Mouse (Mus musculus) adrenal gland, postnatal 36 days (tissue): ENCODE results near the gene Ddias. TPM values are rescaled to one million over a fixed set of nuclear protein-coding genes. Genes with fewer than 3 reads are reported as not detected.
"Not testable (repeated sequence)": the region's sequence is repeated elsewhere in the genome, so short reads cannot be mapped to it uniquely, and the experiment has no call there.

Experiments used
- DNase-seq, 2 experiments: peaks; one replicate each; pipeline ENCODE4 v3.0.0; 2021; ENCODE audit warnings: mixed read lengths in 1 of 2
- long read RNA-seq, 2 experiments: library from polyadenylated mRNA; stranded (forward); transcript quantifications; one replicate each; pipeline ENCODE4 v2.0.0; 2021; ENCODE audit warnings: borderline sequencing depth in 2 of 2
- total RNA-seq, 2 experiments: library from RNA; stranded (reverse); gene quantifications; 2 replicates each; pipeline ENCODE4 v1.2.3; 2021

Ddias gene
- total RNA-seq: 1 to 10 TPM in 1 of 2 experiments, under 1 TPM in 1; 0.76 to 1.2 TPM
- long read RNA-seq, experiment 1, partial matches to known transcripts: 1 of 1 reads
- long read RNA-seq, experiment 1, other reads (novel, unspliced or antisense): 0 of 1 reads
- long read RNA-seq, experiment 2, partial matches to known transcripts: 0 of 1 reads
- long read RNA-seq, experiment 2, other reads (novel, unspliced or antisense): 0 of 1 reads

DNA sequence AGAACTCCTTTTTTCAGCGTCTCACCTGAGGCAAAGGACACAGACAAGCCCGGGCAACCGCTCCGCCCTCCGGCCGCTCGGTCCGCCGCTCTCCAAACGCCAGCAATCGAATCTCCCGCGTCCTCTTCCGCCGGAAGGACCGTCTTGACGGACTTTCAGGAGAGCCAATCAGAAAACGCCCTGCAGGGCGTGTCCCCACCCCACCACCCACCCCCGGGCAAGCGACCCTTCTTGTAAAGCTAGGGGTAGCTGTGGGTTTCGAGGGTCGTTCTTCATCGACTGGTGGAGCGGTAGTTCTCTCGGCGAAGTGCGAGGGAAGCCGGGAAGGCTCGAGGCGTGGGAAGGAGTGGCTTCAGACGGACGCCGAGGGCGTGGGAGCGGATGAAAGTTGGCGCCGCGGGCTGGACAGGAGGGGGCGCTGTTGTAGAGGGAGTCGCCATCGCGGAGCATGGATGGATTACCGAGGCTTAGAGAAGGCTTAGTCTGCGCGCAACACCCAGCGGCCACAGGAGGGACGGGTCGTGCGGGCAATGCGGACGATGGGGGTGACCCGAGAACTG lies at the start of gene Ddias, which contains the start of gene Prcp:
Ddias (minus strand) TSS at position 132 of the 560 bp plus-strand sequence.
Prcp (plus strand) TSS at position 355 of the 560 bp plus-strand sequence.
- DNase-seq: peak; percentile 93 to 95

DNA sequence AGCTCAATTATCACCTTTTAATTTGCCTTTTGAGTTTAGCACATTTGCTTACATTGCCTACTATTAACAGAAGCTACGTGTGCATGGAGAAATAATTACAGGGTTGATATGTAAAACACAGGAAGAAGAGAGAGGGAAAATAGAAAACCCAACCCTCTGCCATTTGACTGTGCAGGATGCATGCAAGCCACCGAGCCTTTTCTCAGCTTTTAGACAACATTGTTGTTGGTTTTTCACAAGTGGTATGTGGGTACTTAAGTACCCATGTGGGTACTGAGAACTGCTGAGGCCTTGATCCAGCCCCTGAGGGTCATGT lies 46.8 kb upstream of the Ddias start:
- DNase-seq: no peak

DNA sequence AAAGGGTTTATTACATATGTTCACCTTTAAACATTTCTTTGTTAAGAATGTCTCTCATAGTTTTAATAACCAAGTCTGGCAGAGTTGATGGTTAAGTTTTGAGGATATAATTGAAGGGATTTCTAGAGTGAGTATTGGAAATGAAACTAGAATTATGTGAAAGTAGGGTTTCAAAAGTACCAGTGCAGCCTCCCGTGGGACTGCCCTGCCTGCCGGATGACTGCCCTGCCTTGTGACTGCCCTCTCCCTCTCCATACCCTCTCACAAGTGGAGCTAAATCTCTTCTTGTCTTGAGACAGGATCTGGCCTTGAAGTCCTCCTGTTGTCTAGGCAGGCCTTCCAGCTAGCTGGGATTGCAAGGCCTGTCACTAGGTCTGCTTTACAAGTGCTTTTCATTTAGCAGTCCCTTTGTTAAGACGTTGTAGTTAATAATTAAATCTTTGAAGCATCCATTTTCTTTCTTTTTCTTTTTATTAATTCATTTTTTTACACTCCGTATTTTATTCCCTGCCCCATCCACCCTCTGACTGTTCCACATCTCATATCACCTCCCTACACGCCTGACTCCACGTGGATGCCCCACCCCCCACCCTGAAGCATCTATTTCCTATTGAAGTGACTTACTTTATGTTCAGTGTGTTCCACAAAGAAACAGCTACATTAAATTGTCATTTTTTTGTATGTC lies 46.3 kb upstream of the Ddias start:
- DNase-seq: no peak

DNA sequence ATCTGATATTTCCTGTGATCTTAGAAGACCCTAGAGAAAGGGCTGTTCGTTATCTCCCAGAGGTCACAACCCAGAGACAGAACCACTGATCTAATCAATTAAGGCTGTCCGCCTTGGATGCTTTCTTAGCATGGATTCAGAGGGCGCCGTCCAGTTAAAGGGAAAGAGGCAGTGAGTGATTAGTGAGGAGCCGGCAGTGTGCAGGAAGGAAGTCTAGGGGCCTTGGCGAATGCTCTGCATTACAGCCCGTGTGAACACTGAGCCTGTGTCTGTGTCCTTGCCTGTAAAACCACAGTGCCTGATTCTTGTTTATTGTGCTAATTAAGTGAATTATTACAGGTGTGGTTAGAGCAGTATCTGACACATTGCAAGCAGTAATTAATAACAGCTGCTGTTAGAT lies 30.2 kb upstream of the Ddias start:
- not testable (repeated sequence) for DNase-seq

DNA sequence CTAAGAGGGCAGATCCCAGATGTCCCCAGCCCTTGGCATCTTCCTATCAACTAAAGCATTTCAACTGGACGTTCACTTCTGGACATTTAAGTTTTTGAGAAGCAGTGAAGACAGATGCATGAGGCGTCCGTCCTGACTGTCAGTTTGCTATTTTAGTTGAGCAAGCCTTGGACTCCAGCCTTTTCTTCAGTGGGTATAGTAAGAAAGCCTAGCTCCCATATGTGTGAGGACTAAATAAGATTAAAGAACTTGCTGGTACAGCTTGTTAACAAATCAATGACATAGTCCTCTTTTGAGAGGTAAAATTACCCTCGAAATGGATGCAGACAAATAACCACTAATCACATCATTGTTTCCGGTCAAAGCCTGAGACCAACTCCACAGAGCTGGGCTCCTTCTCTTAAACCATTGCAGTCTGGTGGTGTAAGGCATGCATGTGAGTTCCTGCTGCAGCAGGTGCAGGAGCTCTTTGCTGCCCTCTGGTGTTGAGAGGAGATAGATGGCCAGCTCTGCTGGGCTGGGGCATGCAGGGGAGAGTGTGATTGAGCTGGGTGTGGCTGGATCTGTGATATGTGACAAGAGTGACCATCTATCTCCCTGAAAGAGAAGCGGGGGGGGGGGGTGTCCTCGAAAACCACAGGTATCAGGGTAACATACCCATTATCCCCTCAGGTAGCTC lies 29.5 kb upstream of the Ddias start:
- DNase-seq: peak; percentile 71 to 81

DNA sequence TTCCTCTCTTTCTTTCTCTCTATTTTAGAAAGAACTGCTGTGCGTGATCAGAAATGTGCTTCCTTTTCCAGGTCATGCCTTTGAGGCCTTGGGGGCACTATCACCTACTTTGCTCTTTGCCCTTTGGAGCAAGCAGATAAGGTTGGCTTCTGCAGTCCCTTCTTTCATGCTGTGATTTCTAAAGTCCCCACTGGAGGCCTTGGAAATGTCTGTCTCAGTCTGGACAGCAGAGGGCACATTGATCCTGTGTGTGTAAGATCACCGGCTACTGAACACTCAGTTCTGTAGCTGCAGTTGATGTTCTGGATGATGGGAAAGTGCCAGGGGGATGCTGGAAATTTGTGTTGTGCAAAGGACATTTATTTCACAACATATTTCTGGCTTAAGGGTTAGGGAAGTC lies 23.0 kb upstream of the Ddias start:
- peak; percentile 35 to 59 for DNase-seq

DNA sequence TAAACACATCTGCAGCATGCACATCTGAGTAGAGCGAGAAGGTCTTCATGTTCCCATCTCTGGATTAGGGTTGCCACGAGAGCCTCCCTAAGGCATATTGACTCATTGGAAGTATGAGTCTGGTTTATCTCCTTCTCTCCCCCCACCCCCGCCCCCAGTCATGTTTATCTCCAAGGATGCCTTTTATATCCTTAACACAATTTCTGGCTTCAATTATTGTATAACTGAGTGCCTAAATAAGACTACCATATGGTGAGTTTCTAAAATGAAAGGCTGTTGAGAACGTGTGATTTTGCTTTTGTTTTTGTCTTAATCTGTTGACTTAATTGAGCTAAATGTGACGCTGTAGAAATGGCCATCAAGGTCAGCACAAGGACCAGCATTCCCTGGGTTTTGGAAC lies 22.0 kb upstream of the Ddias start:
- no peak for DNase-seq

DNA sequence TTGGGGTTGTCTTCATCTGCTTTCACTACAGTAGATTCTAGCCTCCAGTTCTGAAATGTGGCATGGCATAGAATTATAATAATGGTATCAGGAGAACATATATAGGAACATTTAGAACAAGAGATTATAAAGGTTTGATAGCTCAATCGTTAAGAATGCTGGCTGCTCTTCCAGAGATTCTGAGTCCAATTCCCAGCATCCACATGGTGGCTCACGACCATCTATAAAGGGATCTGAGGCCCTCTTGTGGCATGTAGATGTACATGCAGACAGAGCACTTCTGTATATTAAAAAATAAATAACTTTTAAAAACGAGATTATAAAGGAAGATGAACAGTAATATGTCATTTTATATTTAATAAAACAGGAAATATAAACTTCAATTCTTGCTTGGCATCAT lies 19.4 kb upstream of the Ddias start:
- no peak for DNase-seq

DNA sequence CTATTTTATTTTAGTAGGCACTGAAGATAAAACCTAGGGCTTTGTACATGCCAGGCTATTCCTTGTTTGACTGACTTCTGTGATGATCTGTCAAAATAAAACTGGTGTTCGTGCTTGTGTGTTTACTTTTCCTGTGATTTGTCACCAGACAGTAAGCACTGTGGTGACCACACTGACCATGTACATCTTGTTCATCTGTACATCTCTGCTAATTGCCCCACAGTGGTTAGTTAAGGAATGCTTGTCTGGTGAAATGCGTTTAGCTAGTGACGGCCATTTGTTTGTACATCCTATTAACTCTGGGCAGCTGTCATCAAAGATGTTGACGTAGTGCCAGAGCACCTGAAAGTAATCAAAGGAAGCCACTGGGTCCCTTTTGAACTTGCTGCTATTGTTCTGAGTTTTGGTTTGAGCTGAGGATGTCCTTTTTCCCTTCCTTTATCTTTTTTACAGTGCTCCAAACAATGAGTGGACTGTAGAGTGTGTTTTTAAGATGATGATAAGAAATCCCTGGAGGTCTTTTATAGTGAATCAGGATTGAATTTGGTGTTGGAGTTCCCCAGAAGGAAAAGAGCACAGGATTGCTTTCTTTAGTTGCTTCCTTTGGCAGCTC lies 16.7 kb upstream of the Ddias start:
- DNase-seq: no peak

DNA sequence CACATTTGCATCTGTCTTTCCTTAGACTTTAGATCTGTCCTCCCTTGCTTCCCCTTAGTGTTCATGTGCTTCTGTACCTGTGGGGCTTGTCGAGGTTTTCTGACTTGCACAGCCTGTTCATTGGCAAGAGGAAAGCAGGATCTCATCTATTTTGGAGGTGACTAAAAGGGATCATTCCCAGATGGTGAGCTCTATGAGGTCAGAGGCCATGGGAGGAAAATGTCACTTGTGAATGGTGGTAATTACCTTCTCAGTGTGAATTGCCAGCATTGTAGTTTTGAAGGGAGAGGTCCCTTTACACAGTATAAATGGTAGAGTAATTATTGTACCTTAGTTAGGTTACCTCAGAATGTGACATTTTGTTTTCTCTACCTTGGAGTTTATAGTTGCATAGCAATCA lies 16.2 kb upstream of the Ddias start:
- no peak for DNase-seq

DNA sequence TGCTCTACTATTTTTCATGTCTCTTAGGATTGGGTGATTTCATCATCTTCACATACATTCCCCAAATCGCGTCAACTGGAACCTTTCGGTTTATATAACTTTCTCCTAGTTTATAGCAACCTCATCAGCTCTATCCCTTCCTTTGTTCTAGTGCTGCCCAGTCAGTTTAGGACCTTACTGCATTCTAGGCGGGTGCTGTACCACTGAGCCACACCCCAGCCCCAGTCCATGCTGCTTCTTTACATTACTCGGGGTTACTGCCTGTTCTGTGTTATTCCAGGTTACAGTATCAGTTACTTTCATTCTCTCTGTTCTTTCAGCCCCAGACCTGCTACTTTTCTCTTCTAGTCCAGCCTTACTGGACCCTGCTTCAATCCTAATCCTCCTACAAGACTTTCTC lies 13.2 kb upstream of the Ddias start:
- DNase-seq: no peak

DNA sequence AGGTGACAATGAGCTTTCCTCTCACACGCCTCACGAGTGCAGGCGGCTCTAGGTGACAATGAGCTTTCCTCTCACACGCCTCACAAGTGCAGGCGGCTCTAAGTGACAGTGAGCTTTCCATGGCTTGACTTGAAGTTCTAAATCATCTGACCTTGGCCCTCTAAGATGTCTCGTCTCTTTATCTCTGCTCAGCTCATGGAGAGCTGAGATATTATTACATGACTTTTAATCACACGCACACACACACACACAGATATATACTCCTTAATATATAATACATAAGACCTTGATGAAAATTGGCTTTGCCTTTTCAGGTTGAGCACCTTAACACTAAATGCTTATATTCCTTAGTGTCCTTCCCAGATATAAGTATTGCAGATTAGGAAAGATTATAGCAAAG lies 12.8 kb upstream of the Ddias start:
- DNase-seq: no peak

DNA sequence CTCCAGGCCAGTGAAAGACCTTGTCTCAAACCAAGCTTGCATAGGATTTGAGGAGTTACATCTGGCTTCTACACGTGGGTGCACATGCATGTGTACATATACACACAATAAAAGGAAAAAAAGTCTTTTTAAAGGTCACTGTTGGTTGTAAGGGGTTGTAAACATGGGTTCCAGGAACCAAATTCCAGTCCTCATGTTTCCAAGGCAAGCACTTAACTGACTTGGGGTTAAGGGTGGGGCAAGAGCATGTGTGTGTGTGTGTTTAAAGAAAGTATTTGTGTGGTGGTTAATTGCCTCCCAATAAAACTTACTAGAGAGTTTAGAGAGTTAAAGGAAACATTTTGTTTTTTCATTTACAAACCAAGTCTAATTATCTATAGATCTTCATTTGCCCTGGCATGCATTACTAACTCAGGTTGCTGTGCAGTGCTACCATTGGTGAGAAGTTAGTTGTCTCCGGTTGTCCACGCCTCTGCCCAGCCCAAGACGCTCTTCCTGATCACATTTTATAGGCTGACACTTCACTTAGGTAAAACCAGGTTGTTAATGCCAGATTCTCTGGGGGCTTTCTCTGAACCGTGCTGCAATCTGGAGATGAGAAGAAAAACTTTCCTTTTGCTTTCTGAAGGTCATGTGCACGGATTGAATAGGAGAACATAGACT lies 11.1 kb upstream of the Ddias start:
- no peak for DNase-seq

DNA sequence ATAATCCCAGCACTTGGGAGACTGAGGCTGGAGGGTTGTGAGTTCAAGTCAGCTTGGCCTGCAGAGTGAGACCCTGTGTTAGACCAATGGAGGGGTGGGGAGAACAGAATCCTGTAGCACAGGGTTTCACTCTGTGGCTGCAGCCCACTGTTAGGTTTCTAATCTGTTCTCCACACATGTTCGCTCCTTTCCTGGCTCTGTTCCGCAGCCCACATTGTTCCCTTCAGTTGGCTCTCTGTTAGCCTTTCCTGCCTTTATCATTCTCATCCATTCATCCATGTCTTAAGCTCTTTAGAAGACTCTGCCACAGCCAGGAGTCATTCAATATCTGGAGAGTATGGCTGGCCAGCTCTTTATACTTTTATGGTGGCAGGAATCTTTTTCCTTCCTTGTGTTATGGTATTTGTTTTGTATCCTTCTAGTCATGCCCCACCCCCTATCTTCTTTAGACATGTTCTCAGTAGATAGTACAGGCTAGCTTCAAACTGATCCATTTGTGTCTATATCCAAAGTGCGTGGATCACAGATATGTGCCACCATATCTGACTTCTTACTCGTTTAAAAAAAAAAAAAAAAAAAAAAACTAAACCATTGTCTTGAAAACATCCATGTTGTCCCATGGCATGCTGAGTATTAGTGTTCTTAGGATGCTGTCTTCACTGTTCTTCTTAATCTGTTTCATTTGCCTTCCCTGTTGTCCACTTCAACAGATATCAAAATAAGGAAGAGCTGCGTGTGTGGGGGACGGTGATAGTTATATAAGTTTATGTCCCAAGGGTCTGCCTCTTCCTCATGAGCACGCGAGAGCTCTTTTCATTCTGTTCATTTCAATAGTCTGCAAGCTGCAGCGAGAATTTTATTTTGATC lies 10.0 kb upstream of the Ddias start:
- DNase-seq: no peak

DNA sequence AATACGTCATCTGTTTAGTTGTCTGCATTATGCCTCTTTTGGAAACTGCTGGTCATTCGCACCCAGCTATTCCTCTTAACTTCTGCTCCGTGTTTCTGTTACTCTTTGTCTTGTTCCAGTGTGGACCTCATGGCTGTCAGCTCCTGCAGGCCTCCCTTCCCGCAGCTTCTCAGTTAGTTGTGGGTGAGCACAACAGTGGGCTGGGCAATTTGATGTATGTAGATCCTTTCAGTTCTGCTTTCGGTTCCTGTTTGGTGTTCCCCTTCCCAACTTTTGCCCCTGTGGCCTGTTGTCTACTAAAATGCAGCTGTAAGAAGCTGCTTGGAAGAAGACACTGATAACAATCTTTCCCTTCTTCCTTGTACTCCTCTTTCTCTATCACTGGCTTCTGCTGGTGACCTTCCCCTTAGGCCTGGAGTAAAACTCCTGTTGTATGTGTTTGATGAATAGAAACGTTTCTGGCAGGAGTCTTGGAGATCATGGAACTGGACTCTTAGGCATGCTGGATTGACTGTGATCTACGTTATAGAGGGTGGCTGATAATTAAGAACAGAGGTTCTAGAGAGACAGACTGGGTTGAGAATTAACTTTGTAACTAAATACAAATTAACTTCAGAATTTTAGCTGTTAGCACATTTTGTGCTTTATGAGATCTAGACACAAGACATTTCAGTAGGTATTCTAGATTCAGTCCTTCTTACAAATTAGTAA lies 4.7 kb upstream of the Ddias start:
- no peak for DNase-seq

DNA sequence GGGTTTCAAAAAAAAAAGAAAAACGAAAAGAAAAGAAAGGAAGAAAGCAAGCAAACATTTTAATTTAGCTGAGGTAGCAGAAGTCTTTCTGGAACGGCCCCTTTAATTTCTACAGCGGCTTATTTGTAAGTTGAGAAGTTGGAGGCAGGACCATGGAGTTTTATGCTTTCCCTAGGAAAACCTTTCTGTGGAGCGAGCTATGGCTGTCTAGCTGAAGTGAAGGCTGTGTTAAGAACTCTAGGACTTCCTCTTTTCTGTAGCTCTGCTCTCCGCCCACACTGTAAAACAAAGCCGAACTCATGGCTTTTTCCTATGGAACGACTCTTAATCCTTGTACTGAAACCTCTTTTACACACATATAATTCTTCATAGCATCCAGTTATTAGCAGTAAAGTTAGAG lies 2.5 kb upstream of the Ddias start:
- DNase-seq: no peak

DNA sequence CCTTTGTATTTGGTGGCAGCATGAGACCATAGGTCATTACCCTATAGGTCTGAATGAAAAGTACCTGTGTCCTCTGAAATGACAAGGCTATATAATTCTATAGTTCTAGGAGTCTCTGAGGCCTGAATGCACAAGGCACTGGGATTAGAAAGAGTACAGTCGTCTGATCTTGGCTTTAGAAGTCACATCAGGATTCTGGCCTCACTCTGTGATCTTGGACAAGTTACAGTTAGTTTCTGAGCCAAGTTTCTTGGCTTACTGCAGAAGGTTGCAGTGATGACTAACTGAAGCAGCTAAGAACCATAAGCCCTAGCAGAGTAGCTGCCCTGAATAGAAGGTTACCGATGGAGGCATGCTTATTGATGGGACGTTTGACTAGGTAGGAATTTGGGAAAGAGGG lies 2.0 kb upstream of the Ddias start:
- DNase-seq: peak in 1 of 2 experiments; percentile 23

DNA sequence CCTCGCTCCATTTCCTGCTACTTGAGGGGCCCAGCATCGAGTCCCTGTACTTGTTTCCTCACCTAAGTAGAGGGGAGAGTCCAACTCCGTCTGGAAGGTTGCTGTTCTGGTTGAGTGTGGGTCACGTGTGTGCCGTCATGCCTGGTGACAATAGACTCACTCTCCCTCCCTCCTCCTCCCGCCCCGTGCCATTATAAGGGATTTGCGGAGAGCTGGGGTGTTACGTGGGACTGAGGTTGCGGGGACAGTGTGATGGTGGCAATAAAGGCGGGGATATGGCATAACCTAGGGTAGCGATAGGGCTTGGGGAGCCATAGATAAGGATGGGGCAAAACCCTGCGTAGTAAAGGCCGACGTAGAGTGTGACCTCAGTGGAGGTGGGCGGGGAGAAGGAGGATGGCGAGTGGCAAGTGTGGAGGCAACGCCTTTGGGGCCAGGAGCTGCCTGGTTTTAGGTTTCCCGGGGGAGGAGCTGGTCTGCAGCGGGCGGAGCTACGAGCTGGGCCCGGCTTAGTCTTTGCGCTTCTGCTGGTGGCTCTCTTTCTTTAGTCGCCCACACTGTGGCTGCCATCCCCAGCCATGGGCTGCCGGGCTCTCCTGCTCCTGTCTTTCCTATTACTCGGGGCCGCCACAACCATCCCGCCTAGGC lies 838 bp upstream of the Ddias start:
- DNase-seq: peak; percentile 90 to 92

DNA sequence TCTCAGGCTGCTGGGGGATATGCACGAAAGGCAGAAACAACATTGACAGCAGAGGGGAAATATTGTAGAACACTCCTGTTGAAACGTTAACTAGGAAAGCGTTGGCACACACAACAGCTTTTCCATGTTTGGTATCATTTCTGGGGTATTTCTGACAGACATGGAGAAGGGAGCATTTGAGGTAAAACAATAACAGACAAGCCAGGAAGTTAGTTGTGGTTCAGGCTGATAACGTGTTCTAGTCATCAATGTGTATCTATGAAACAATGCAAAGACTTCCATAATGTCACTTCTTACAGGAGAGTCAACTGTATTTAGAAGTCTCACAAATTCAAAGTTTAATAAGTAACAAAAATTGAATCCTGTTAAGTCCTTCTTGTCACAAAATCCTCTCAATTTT lies 2.5 kb downstream of the Ddias start:
- no peak for DNase-seq

DNA sequence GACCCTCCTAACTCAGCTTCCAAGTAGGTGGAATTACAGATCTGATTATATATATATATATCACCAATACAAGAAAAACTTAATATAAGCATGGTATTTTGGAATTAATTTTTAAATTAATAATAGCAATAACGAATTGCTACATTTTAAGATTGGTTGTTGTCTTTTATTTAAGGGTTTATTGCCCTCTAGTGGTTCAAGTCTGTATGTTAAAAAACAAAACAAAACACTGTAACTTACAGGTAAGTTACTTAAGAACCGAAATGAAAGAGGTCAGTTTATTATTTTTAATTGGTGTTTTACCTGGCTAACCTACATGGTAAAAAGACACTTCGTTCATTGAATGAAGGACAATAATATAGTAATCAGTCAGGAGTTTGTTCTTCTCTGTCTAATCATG lies 3.9 kb downstream of the Ddias start:
- no peak for DNase-seq
